8 mouse cellular contexts compared by ENCODE assay signal in genomic region chr6:120836389-120837151, GRCm38 (mm10). TPM values are rescaled to one million over a fixed set of nuclear protein-coding genes. Genes with fewer than 3 reads are reported as not detected.
DNase-seq lines count a peak whose midpoint lies in the region; ATAC-seq and TF ChIP-seq lines count a peak whose summit lies in the region.

No protein-coding gene starts in this region.

- H3K4me3 ChIP-seq in spleen, adult 2 months (ENCODE audit: extremely low read depth, insufficient read depth, insufficient read length) = peak overlapping the region; percentile 68
- peak overlapping the region; percentile 98 for H3K4me3 ChIP-seq in hindbrain, embryonic 10.5 days
- H3K4me3 ChIP-seq in liver, embryonic 13.5 days (replicated peaks) = peak overlapping the region; percentile 93

- H3K9ac ChIP-seq in liver, embryonic 13.5 days = peak overlapping the region; percentile 99

- WGBS in spleen, adult 2 months = 5% methylated on average over 37 of the region's 37 CpGs
- WGBS in hindbrain, embryonic 10.5 days = 5% methylated on average over 37 of the region's 37 CpGs
- 1% methylated on average over 37 of the region's 37 CpGs for WGBS in liver, embryonic 13.5 days (ENCODE audit: insufficient replicate concordance)

- H3K36me3 ChIP-seq in spleen, adult 2 months (ENCODE audit: control insufficient read depth, insufficient read depth, low read length) = no peaks in the 10 kb centered on the region
- H3K36me3 ChIP-seq in hindbrain, embryonic 10.5 days = peaks cover 24% of the 10 kb centered on the region
- H3K36me3 ChIP-seq in liver, embryonic 13.5 days = peaks cover 29% of the 10 kb centered on the region

- H3K4me1 ChIP-seq in spleen, adult 2 months (ENCODE audit: control insufficient read depth, insufficient read depth, insufficient read length) = no peaks in the 10 kb centered on the region
- peaks cover 18% of the 10 kb centered on the region for H3K4me1 ChIP-seq in hindbrain, embryonic 10.5 days (replicated peaks)
- H3K4me1 ChIP-seq in liver, embryonic 13.5 days (replicated peaks) = peaks cover 77% of the 10 kb centered on the region

- no peaks in the 10 kb centered on the region for H3K27me3 ChIP-seq in spleen, adult 2 months (ENCODE audit: control insufficient read depth, insufficient read depth, low read length)
- no peaks in the 10 kb centered on the region for H3K27me3 ChIP-seq in hindbrain, embryonic 10.5 days (ENCODE audit: insufficient read depth, poor library complexity, severe bottlenecking)
- no peaks in the 10 kb centered on the region for H3K27me3 ChIP-seq in liver, embryonic 13.5 days

- peak overlapping the region; percentile 90 for H3K27ac ChIP-seq in spleen, adult 2 months (ENCODE audit: insufficient read depth, low read length)
- H3K27ac ChIP-seq in hindbrain, embryonic 10.5 days = peak overlapping the region; percentile 99
- peak overlapping the region; percentile 95 for H3K27ac ChIP-seq in liver, embryonic 13.5 days

- no peak for TF ChIP-seq CTCF in spleen, adult 2 months (IDR thresholded peaks at IDR 0.05; ENCODE audit: extremely low read depth, insufficient read depth, insufficient read length, insufficient replicate concordance)

- peak overlapping the region; percentile 70 for H3K4me2 ChIP-seq in liver, embryonic 13.5 days

- TF ChIP-seq POLR2A in spleen, adult 2 months (IDR thresholded peaks at IDR 0.05; ENCODE audit: low read depth, low read length) = no peak

- 0 out of 2 replicates have a peak, but pooled peaks cover 4% of the 10 kb centered on the region for H3K9me3 ChIP-seq in hindbrain, embryonic 10.5 days
- 0 out of 2 replicates have a peak, but pooled peaks cover 3% of the 10 kb centered on the region for H3K9me3 ChIP-seq in liver, embryonic 13.5 days (replicated peaks)

- peak; percentile 29 for ATAC-seq in liver, embryonic 13.5 days (ENCODE audit: low read depth)

- DNase-seq in adrenal gland, postnatal 14 days = peak; percentile 60
- DNase-seq in adrenal gland, postnatal 4 days (ENCODE audit: low spot score in 2 of 2) = no peak
- peak in 1 of 2 experiments; percentile 17 for DNase-seq in spleen, adult 2 months (ENCODE audit: low read depth in 1 of 2, low spot score in 2 of 2)
- DNase-seq in spleen, postnatal 36 days (ENCODE audit: low spot score in 2 of 2) = no peak
- no peak for DNase-seq in hindbrain, embryonic 10.5 days (ENCODE audit: low spot score)
- no peak for DNase-seq in liver, embryonic 13.5 days
- peak; percentile 25 for DNase-seq in skeletal muscle tissue, adult 2 months (ENCODE audit: low read depth, low spot score)
- no peak for DNase-seq in retina, postnatal 1 day

RNA-seq across cellular contexts. Expression of gene Bcl2l13, which starts 0.6 kb away (rescaled TPM):
- 77.2 and 88.2 TPM in 2 replicates for total RNA-seq in adrenal gland, postnatal 14 days (2021)
- total RNA-seq in adrenal gland, postnatal 4 days (2021) = 10 to 100 TPM; 59.4 to 61.9 TPM
- polyA plus RNA-seq in spleen, adult 2 months (2012; rRNA removed) = 13.5 and 18.0 TPM in 2 replicates
- polyA plus RNA-seq in hindbrain, embryonic 10.5 days (2016; fragmentation: Nextera tagmentation; extraction: Ambion mirVana) = 41.3 and 45.0 TPM in 2 replicates
- polyA plus RNA-seq in liver, embryonic 13.5 days (2015; fragmentation: Nextera tagmentation; extraction: Ambion mirVana) = 37.7 and 44.1 TPM in 2 replicates

RNA-seq across cellular contexts. Expression of gene Atp6v1e1, which starts 14.0 kb away (rescaled TPM):
- total RNA-seq in adrenal gland, postnatal 14 days (2021) = 267 and 275 TPM in 2 replicates
- total RNA-seq in adrenal gland, postnatal 4 days (2021) = 100 to 1,000 TPM; 257 to 268 TPM
- 59.8 and 73.7 TPM in 2 replicates for polyA plus RNA-seq in spleen, adult 2 months (2012; rRNA removed)
- polyA plus RNA-seq in hindbrain, embryonic 10.5 days (2016; fragmentation: Nextera tagmentation; extraction: Ambion mirVana) = 136 and 166 TPM in 2 replicates
- polyA plus RNA-seq in liver, embryonic 13.5 days (2015; fragmentation: Nextera tagmentation; extraction: Ambion mirVana) = 158 and 180 TPM in 2 replicates

Comparison
In these comparisons a context has a peak if more than half of its experiments do, and no peak if none do; other contexts are left out.
1. DNase-seq: peak in adrenal gland, postnatal 14 days (single experiment) and skeletal muscle tissue, adult 2 months (single experiment); none in adrenal gland, postnatal 4 days (0 of 2), spleen, postnatal 36 days (0 of 2), hindbrain, embryonic 10.5 days (single experiment), liver, embryonic 13.5 days (single experiment) and retina, postnatal 1 day (single experiment).
2. Peak in every context shown above with its lines, with median percentiles within 50 percentile points of each other: H3K27ac ChIP-seq and H3K4me3 ChIP-seq.